Comparison of ENCODE assay signal across 14 mouse cellular contexts in genomic region chrX:85771303-85771702, GRCm38 (mm10).
"Had no signal": no experiment of that assay in that cellular context is flagged by ENCODE, and none has a peak within 500 bp of the region (broad histone marks: within the 10 kb centered on the region; RNA-seq: fewer than 3 reads in every experiment).

No protein-coding gene starts in this region.

- H3K4me1 ChIP-seq: limb, embryonic 10.5 days; lung, embryonic 15.5 days; midbrain, embryonic 10.5 days; neural tube, embryonic 15.5 days had no signal

- H3K27ac ChIP-seq: left cerebral cortex, adult 2 months; limb, embryonic 10.5 days; liver, embryonic 12.5 days; lung, embryonic 15.5 days; midbrain, embryonic 10.5 days; neural tube, embryonic 15.5 days had no signal

- H3K27me3 ChIP-seq: liver, embryonic 12.5 days; lung, embryonic 15.5 days; neural tube, embryonic 15.5 days had no signal

- H3K4me2 ChIP-seq: liver, embryonic 12.5 days; lung, embryonic 15.5 days; neural tube, embryonic 15.5 days had no signal

- H3K9ac ChIP-seq: liver, embryonic 12.5 days; lung, embryonic 15.5 days; neural tube, embryonic 15.5 days had no signal

- DNase-seq: kidney, adult 8-10 months; kidney, postnatal 36 days; midbrain, embryonic 14.5 days; right cerebral cortex, adult 18-20 months; right cerebral cortex, postnatal 25 days; thymus, adult 18-20 months; thymus, postnatal 25 days had no signal

- H3K9me3 ChIP-seq: limb, embryonic 10.5 days; liver, embryonic 12.5 days; lung, embryonic 15.5 days; midbrain, embryonic 10.5 days; neural tube, embryonic 15.5 days had no signal

- ATAC-seq: liver, embryonic 12.5 days had no signal

- H3K36me3 ChIP-seq: limb, embryonic 10.5 days; liver, embryonic 12.5 days; lung, embryonic 15.5 days; midbrain, embryonic 10.5 days; neural tube, embryonic 15.5 days had no signal

- H3K4me3 ChIP-seq: left cerebral cortex, adult 2 months; limb, embryonic 10.5 days; liver, embryonic 12.5 days; lung, embryonic 15.5 days; midbrain, embryonic 10.5 days; myocyte; neural tube, embryonic 15.5 days had no signal
